Mouse (Mus musculus): Measurements from ENCODE around the gene Olfr1024.

DNA sequence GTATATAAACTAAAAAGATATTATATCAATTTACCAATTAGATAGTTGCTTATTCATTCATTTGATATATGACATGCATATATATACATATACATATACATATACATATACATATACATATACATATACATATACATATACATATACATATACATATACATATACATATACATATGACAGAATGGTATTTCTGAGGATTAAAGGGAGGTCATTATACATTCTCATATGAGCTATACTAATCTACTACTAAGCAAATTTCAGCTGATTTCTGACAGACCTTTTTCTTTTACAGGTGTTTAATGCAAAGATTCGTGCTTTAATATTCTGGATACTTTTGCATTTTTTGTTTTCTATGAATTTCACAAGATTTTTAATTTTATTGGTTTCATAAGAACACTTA is 45.3 kb upstream of the Olfr1024 start, which contains the start of gene Olfr1028:
- TF ChIP-seq CTCF (IDR thresholded peaks at IDR 0.05; ENCODE audit: extremely low read depth, insufficient read depth, low read length) (no peak), POLR2A (IDR thresholded peaks at IDR 0.05; ENCODE audit: extremely low read depth, insufficient read depth, low read length) (no peak)
